Mouse (Mus musculus) hindbrain, embryonic 15.5 days (tissue): ENCODE measurements around the gene Gm4131. TPM values are rescaled to one million over a fixed set of nuclear protein-coding genes. Genes with fewer than 3 reads are reported as not detected.
"Not testable (repeated sequence)": the region's sequence is repeated elsewhere in the genome, so short reads cannot be mapped to it uniquely, and the experiment has no call there.

Experiments used
- ATAC-seq: fragments of 200-750 bp; cut with Nextera tagmentation; 2 replicates; pipeline ENCODE4 v1.8.0; 2017; ENCODE audit warnings: low read depth, moderate number of reproducible peaks, moderate TSS enrichment; ENCODE audit not compliant: low FRiP score
- H3K27ac ChIP-seq: fragments of 300-500 bp; sonication (generic); replicated peaks from 2 replicates; pipeline ENCODE4 v1.5.1; 2015; ENCODE audit warnings: mild to moderate bottlenecking, inconsistent platforms
- H3K27me3 ChIP-seq: fragments of 300-500 bp; sonication (generic); 2 replicates; pipeline ENCODE4 v1.6.1; 2015; ENCODE audit warnings: control low read depth, inconsistent platforms
- H3K36me3 ChIP-seq: fragments of 300-500 bp; sonication (generic); 2 replicates; pipeline ENCODE4 v1.6.1; 2015; ENCODE audit warnings: control low read depth, inconsistent platforms
- H3K4me1 ChIP-seq: fragments of 300-500 bp; sonication (generic); replicated peaks from 2 replicates; pipeline ENCODE4 v1.6.1; 2015; ENCODE audit warnings: control low read depth, inconsistent platforms
- H3K4me2 ChIP-seq: fragments of 300-500 bp; sonication (generic); 2 replicates; pipeline ENCODE4 v1.6.1; 2015; ENCODE audit warnings: moderate library complexity, mild to moderate bottlenecking, inconsistent platforms
- H3K4me3 ChIP-seq: fragments of 300-500 bp; sonication (generic); 2 replicates; pipeline ENCODE4 v1.5.1; 2015; ENCODE audit warnings: mild to moderate bottlenecking, inconsistent platforms
- H3K9ac ChIP-seq: fragments of 300-500 bp; sonication (generic); 2 replicates; pipeline ENCODE4 v1.6.1; 2015; ENCODE audit warnings: inconsistent platforms
- H3K9me3 ChIP-seq: fragments of 300-500 bp; sonication (generic); 2 replicates; pipeline ENCODE4 v1.6.1; 2016; ENCODE audit warnings: control low read depth, inconsistent platforms
- WGBS: fragments of 180-500 bp; shearing (Covaris S2); methylation state at CpG from one replicate; pipeline ENCODE4 v1.1.7; 2015; 5-methylcytosine and 5-hydroxymethylcytosine counted together
- polyA plus RNA-seq: library from polyadenylated mRNA; unstranded; fragments of >200 nt; fragmentation: Nextera tagmentation; extraction: Ambion mirVana; gene quantifications from 2 replicates; pipeline ENCODE4 v1.2.1, GENCODE M21; 2015

Gm4131 gene
- polyA plus RNA-seq: 0.14 and 0.39 TPM in 2 replicates

DNA sequence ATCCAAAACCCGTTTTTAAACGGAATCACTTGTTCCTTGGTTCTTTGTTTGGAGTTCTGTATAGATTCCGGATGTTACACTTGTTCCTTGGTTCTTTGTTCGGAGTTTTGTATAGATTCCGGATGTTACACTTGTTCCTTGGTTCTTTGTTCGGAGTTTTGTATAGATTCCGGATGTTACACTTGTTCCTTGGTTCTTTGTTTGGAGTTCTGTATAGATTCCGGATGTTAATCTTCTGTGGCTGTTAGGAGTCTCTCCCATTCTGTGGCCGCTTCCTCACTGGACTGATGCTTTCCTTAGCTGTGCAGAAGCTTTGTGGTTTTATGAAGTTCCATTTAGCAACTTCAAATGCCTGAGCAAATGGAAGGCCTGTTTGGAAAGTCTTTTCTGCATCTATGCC, at the start of gene Gm4131:
Gm4131 (minus strand) TSS at position 101 of the 400 bp plus-strand sequence.
- not testable (repeated sequence) for H3K27me3 ChIP-seq, H3K36me3 ChIP-seq, H3K9me3 ChIP-seq, H3K4me2 ChIP-seq, H3K27ac ChIP-seq, H3K4me3 ChIP-seq, H3K9ac ChIP-seq, ATAC-seq
- 57% methylated on average over 9 of the region's 9 CpGs for WGBS
- peaks cover 16% of the 10 kb centered on the region for H3K4me1 ChIP-seq

- H3K4me2 ChIP-seq: no peak overlapping the region
- no peaks in the 10 kb centered on the region for H3K27me3 ChIP-seq
- H3K27ac ChIP-seq: no peak overlapping the region
- H3K9ac ChIP-seq: no peak overlapping the region
- H3K9me3 ChIP-seq: no peaks in the 10 kb centered on the region
- ATAC-seq: no peak
- H3K4me3 ChIP-seq: no peak overlapping the region
- H3K4me1 ChIP-seq: no peaks in the 10 kb centered on the region
- 81% methylated on average over 3 of the region's 3 CpGs for WGBS
- peaks cover 7% of the 10 kb centered on the region; the same call in 1 of the 2 replicates for H3K36me3 ChIP-seq
These were observed 43.2 kb upstream of the Gm4131 start for GRCm38 (mm10) chr14:62609904-62610303.

DNA sequence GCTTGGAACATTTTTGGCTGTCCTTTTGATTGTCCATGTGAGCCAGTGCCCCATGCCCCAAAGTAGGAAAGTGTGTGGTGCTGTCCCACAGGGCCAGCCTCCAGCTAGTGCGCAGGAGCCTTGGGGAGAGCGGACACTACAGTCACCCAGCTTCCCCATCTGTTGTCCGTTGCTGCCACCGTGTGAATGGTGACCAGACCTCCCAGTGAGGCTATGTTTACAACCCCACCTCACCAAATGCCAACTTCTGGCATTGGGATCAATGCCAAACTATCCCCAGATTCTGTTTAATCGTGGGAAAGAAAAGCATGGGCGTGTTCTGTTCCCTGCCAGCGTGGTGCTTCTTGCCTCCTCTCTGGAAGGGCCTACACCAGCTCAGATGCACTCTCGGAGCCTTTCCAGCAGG, 41.1 kb upstream of the Gm4131 start:
- Histone ChIP-seq H3K27ac (no peak overlapping the region), H3K27me3 (no peaks in the 10 kb centered on the region), H3K36me3 (peaks cover 7% of the 10 kb centered on the region; the same call in 1 of the 2 replicates), H3K4me2 (no peak overlapping the region), H3K9ac (no peak overlapping the region), H3K4me1 (peaks cover 3% of the 10 kb centered on the region; the same call in 1 of the 2 replicates), H3K4me3 (no peak overlapping the region), H3K9me3 (no peaks in the 10 kb centered on the region)
- peak; percentile 73; the same call in 1 of the 2 replicates for ATAC-seq
- WGBS: 62% methylated on average over 8 of the region's 8 CpGs

- Histone ChIP-seq H3K4me2 (no peak overlapping the region), H3K4me3 (no peak overlapping the region), H3K27ac (0 out of 2 replicates have a peak overlapping the region, but pooled peaks have one; percentile 7), H3K9me3 (no peaks in the 10 kb centered on the region), H3K9ac (no peak overlapping the region), H3K27me3 (no peaks in the 10 kb centered on the region), H3K4me1 (peaks cover 15% of the 10 kb centered on the region), H3K36me3 (0 out of 2 replicates have a peak, but pooled peaks cover 7% of the 10 kb centered on the region)
- WGBS: 77% methylated on average over 1 of the region's 1 CpGs
- ATAC-seq: no peak
These were observed 36.1 kb upstream of the Gm4131 start for GRCm38 (mm10) chr14:62602869-62603268.

DNA sequence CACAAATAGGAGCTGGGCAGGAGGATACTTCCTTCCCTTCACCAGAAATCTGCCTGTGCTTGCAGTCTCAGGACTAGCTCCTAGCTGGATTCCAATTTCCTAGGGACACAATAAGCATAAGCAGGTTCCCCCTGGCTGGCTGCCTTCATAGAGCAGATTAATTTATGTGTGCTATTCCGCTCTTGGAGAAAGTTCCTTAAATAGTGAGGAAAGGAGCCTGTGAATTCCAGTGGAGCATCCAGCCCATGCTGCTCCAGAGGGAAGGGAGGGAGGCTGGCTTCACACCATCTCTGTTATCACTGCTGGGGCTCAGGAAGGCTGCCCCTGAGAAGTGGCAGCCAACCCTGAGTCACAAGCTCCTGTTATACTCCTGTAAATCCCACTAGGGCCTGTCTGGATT, 35.5 kb upstream of the Gm4131 start:
- ATAC-seq: no peak
- H3K4me3 ChIP-seq: no peak overlapping the region
- H3K27me3 ChIP-seq: no peaks in the 10 kb centered on the region
- H3K27ac ChIP-seq: peak overlapping the region; percentile 7; the same call in 1 of the 2 replicates
- WGBS: 58% methylated on average over 1 of the region's 1 CpGs
- no peak overlapping the region for H3K4me2 ChIP-seq
- H3K9me3 ChIP-seq: no peaks in the 10 kb centered on the region
- no peak overlapping the region for H3K9ac ChIP-seq
- H3K4me1 ChIP-seq: peaks cover 15% of the 10 kb centered on the region
- 0 out of 2 replicates have a peak, but pooled peaks cover 7% of the 10 kb centered on the region for H3K36me3 ChIP-seq

GRCm38 (mm10) chr14:62600109-62600522, 33.4 kb upstream of the Gm4131 start:
- Histone ChIP-seq H3K9me3 (no peaks in the 10 kb centered on the region), H3K36me3 (peaks cover 5% of the 10 kb centered on the region; the same call in 1 of the 2 replicates), H3K27me3 (no peaks in the 10 kb centered on the region), H3K9ac (no peak overlapping the region), H3K4me1 (peaks cover 17% of the 10 kb centered on the region), H3K27ac (no peak overlapping the region), H3K4me2 (no peak overlapping the region), H3K4me3 (no peak overlapping the region)
- peak; percentile 42; the same call in 1 of the 2 replicates for ATAC-seq
- WGBS: 28% methylated on average over 6 of the region's 6 CpGs

DNA sequence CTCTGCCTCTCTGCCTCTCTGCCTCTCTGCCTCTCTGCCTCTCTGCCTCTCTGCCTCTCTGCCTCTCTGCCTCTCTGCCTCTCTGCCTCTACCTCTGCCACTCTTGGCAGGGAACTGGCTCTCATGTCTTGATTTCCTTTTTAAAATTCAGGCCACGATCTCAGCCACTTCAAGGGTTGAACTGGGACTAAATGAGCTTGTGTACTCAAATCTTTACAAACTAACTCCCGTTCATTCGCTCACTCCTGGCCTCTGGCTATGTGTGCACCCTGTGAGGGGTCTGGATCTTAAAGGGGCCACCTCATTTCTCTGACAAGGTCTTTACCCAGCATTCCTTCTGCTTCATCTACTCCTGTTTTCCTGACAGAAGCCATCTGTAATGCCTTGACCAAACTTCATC, 18.6 kb upstream of the Gm4131 start:
- H3K27me3 ChIP-seq: no peaks in the 10 kb centered on the region
- H3K4me1 ChIP-seq: peaks cover 34% of the 10 kb centered on the region
- 13% methylated on average over 3 of the region's 3 CpGs for WGBS
- no peaks in the 10 kb centered on the region for H3K36me3 ChIP-seq
- no peaks in the 10 kb centered on the region for H3K9me3 ChIP-seq
- peak; percentile 81 for ATAC-seq
- H3K27ac ChIP-seq: peak overlapping the region; percentile 78
- H3K4me3 ChIP-seq: no peak overlapping the region
- H3K4me2 ChIP-seq: no peak overlapping the region
- no peak overlapping the region for H3K9ac ChIP-seq

DNA sequence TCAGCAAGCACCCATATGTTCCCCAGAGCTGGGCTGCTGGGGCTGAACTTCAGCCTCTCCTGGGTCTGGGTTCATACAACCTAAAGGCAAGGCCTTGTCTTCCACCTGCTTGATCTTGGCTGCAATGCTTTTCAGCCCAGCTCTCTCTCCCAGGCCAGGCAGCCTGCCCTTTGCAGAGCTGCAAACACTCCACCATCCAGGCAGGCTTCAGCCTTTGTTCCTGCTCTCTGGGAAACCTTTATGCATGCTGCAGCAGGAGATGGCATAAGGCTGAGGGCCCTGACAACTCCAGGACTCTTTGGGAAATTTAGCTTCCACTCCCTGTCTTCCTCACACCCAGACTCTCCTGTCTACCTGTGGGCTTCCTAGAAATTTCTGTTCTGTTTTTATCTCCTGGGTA, 17.9 kb upstream of the Gm4131 start:
- Histone ChIP-seq H3K9me3 (no peaks in the 10 kb centered on the region), H3K4me3 (no peak overlapping the region), H3K27me3 (no peaks in the 10 kb centered on the region), H3K4me2 (no peak overlapping the region), H3K36me3 (no peaks in the 10 kb centered on the region), H3K9ac (0 out of 2 replicates have a peak overlapping the region, but pooled peaks have one; percentile 4), H3K4me1 (peaks cover 34% of the 10 kb centered on the region), H3K27ac (peak overlapping the region; percentile 78)
- ATAC-seq: no peak; the same call in 1 of the 2 replicates

- H3K9ac ChIP-seq: no peak overlapping the region
- 27% methylated on average over 9 of the region's 9 CpGs for WGBS
- no peaks in the 10 kb centered on the region for H3K9me3 ChIP-seq
- H3K27ac ChIP-seq: peak overlapping the region; percentile 48; the same call in 1 of the 2 replicates
- H3K4me3 ChIP-seq: no peak overlapping the region
- H3K36me3 ChIP-seq: no peaks in the 10 kb centered on the region
- no peak overlapping the region for H3K4me2 ChIP-seq
- ATAC-seq: no peak
- H3K27me3 ChIP-seq: no peaks in the 10 kb centered on the region
- H3K4me1 ChIP-seq: peaks cover 34% of the 10 kb centered on the region
These were observed 15.0 kb upstream of the Gm4131 start for GRCm38 (mm10) chr14:62581768-62582167.

- no peaks in the 10 kb centered on the region for H3K36me3 ChIP-seq
- peaks cover 34% of the 10 kb centered on the region for H3K4me1 ChIP-seq
- no peak overlapping the region for H3K4me2 ChIP-seq
- no peak overlapping the region for H3K9ac ChIP-seq
- H3K27ac ChIP-seq: no peak overlapping the region
- ATAC-seq: no peak
- no peaks in the 10 kb centered on the region for H3K27me3 ChIP-seq
- 91% methylated on average over 3 of the region's 3 CpGs for WGBS
- no peak overlapping the region for H3K4me3 ChIP-seq
- no peaks in the 10 kb centered on the region for H3K9me3 ChIP-seq
These were observed 14.2 kb upstream of the Gm4131 start for GRCm38 (mm10) chr14:62580945-62581344.

- 67% methylated on average over 8 of the region's 8 CpGs for WGBS
- ATAC-seq: no peak
- H3K27me3 ChIP-seq: no peaks in the 10 kb centered on the region
- no peaks in the 10 kb centered on the region for H3K36me3 ChIP-seq
- no peak overlapping the region for H3K4me3 ChIP-seq
- H3K9ac ChIP-seq: no peak overlapping the region
- no peaks in the 10 kb centered on the region for H3K9me3 ChIP-seq
- no peak overlapping the region for H3K27ac ChIP-seq
- no peak overlapping the region for H3K4me2 ChIP-seq
- H3K4me1 ChIP-seq: 0 out of 2 replicates have a peak, but pooled peaks cover 2% of the 10 kb centered on the region
These were observed 9.1 kb upstream of the Gm4131 start for GRCm38 (mm10) chr14:62575862-62576261.

- H3K36me3 ChIP-seq: no peaks in the 10 kb centered on the region
- H3K4me3 ChIP-seq: no peak overlapping the region
- no peaks in the 10 kb centered on the region for H3K27me3 ChIP-seq
- no peaks in the 10 kb centered on the region for H3K9me3 ChIP-seq
- H3K4me2 ChIP-seq: no peak overlapping the region
- ATAC-seq: no peak
- H3K9ac ChIP-seq: no peak overlapping the region
- WGBS: 60% methylated on average over 6 of the region's 6 CpGs
- no peak overlapping the region for H3K27ac ChIP-seq
- 0 out of 2 replicates have a peak, but pooled peaks cover 2% of the 10 kb centered on the region for H3K4me1 ChIP-seq
These were observed 8.2 kb upstream of the Gm4131 start for GRCm38 (mm10) chr14:62574906-62575305.

- no peak overlapping the region for H3K4me2 ChIP-seq
- WGBS: 0% methylated on average over 2 of the region's 3 CpGs
- no peaks in the 10 kb centered on the region for H3K9me3 ChIP-seq
- H3K9ac ChIP-seq: no peak overlapping the region
- H3K27ac ChIP-seq: no peak overlapping the region
- H3K4me3 ChIP-seq: no peak overlapping the region
- no peaks in the 10 kb centered on the region for H3K36me3 ChIP-seq
- ATAC-seq: no peak
- H3K4me1 ChIP-seq: 0 out of 2 replicates have a peak, but pooled peaks cover 2% of the 10 kb centered on the region
- H3K27me3 ChIP-seq: no peaks in the 10 kb centered on the region
These were observed 6.7 kb upstream of the Gm4131 start for GRCm38 (mm10) chr14:62573454-62573853.
